Mouse (Mus musculus) heart, embryonic 10.5 days (tissue): Measurements from ENCODE around the gene Camk2n2. TPM values are rescaled to one million over a fixed set of nuclear protein-coding genes. Genes with fewer than 3 reads are reported as not detected.
A peak's percentile ranks its signal among the peaks of the same experiment; 100 is the strongest.
"Not testable (repeated sequence)": the region's sequence is repeated elsewhere in the genome, so short reads cannot be mapped to it uniquely, and the experiment has no call there.

Experiments used
- DNase-seq: peaks from one replicate; pipeline ENCODE4 v3.0.0-alpha.2; 2017; ENCODE audit warnings: low spot score
- H3K27ac ChIP-seq: fragments of 300-500 bp; sonication (generic); 2 replicates; pipeline ENCODE4 v1.5.1; 2016; ENCODE audit warnings: mild to moderate bottlenecking
- H3K27me3 ChIP-seq: fragments of 300-500 bp; sonication (generic); 2 replicates; pipeline ENCODE4 v1.6.1; 2016; ENCODE audit warnings: mild to moderate bottlenecking; ENCODE audit not compliant: poor library complexity, insufficient read depth, severe bottlenecking
- H3K36me3 ChIP-seq: fragments of 300-500 bp; sonication (generic); 2 replicates; pipeline ENCODE4 v1.6.1; 2016; ENCODE audit warnings: mild to moderate bottlenecking, moderate library complexity
- H3K4me1 ChIP-seq: fragments of 300-500 bp; sonication (generic); 2 replicates; pipeline ENCODE4 v1.6.1; 2016; ENCODE audit warnings: mild to moderate bottlenecking
- H3K4me3 ChIP-seq: fragments of 300-500 bp; sonication (generic); 2 replicates; pipeline ENCODE4 v1.5.1; 2016; ENCODE audit warnings: mild to moderate bottlenecking, moderate library complexity
- H3K9me3 ChIP-seq: fragments of 300-500 bp; sonication (generic); 2 replicates; pipeline ENCODE4 v1.6.1; 2016; ENCODE audit warnings: mild to moderate bottlenecking, moderate library complexity
- WGBS: fragments of 180-500 bp; shearing (Covaris S2); methylation state at CpG from one replicate; pipeline ENCODE4 v1.1.7; 2016; 5-methylcytosine and 5-hydroxymethylcytosine counted together
- polyA plus RNA-seq: library from polyadenylated mRNA; unstranded; fragments of >200 nt; fragmentation: Nextera tagmentation; extraction: Ambion mirVana; gene quantifications from 2 replicates; pipeline ENCODE4 v1.2.1, GENCODE M21; 2016

Camk2n2 gene
- 0.54 and 0.83 TPM in 2 replicates for polyA plus RNA-seq

- no peak for DNase-seq
- Histone ChIP-seq H3K4me3 (peak within 1 kb of the TSS; percentile 77), H3K36me3 (0 out of 2 replicates have a peak, but pooled peaks cover 5% of the 10 kb centered on the region), H3K27me3 (peaks cover 59% of the 10 kb centered on the region), H3K27ac (peak within 1 kb of the TSS; percentile 84), H3K9me3 (no peaks in the 10 kb centered on the region), H3K4me1 (peaks cover 36% of the 10 kb centered on the region)
- under 1% methylated on average over 92 of the region's 92 CpGs for WGBS
Observed at GRCm38 (mm10) chr16:20621191-20621990, at the start of gene Camk2n2. Gene Camk2n2 (minus strand): TSS chr16:20621287.

- H3K4me1 ChIP-seq: peaks cover 17% of the 10 kb centered on the region
- no peak overlapping the region for H3K4me3 ChIP-seq
- H3K36me3 ChIP-seq: peaks cover 16% of the 10 kb centered on the region
- H3K27ac ChIP-seq: no peak overlapping the region
- H3K9me3 ChIP-seq: no peaks in the 10 kb centered on the region
- WGBS: 90% methylated on average over 3 of the region's 3 CpGs
- H3K27me3 ChIP-seq: no peaks in the 10 kb centered on the region
- DNase-seq: no peak
Observed at GRCm38 (mm10) chr16:20670291-20670690, 49.2 kb upstream of the Camk2n2 start.

GRCm38 (mm10) chr16:20668013-20668412, 46.9 kb upstream of the Camk2n2 start, which contains the start of gene Eif4g1:
Gene Eif4g1 (plus strand): TSS chr16:20668313.
- not testable (repeated sequence) for H3K4me3 ChIP-seq, H3K9me3 ChIP-seq, H3K27me3 ChIP-seq, DNase-seq, H3K27ac ChIP-seq, H3K4me1 ChIP-seq
- peaks cover 18% of the 10 kb centered on the region for H3K36me3 ChIP-seq
- 90% methylated on average over 5 of the region's 6 CpGs for WGBS

- Histone ChIP-seq H3K9me3 (no peaks in the 10 kb centered on the region), H3K4me3 (no peak overlapping the region), H3K4me1 (peaks cover 5% of the 10 kb centered on the region), H3K27ac (no peak overlapping the region), H3K36me3 (peaks cover 86% of the 10 kb centered on the region), H3K27me3 (no peaks in the 10 kb centered on the region)
- 86% methylated on average over 4 of the region's 4 CpGs for WGBS
- no peak for DNase-seq
Observed at GRCm38 (mm10) chr16:20657661-20658060, 36.6 kb upstream of the Camk2n2 start.

- Histone ChIP-seq H3K36me3 (peaks cover 43% of the 10 kb centered on the region), H3K4me3 (no peak overlapping the region)
- DNase-seq: no peak
Observed at GRCm38 (mm10) chr16:20653315-20653714, 32.2 kb upstream of the Camk2n2 start.

GRCm38 (mm10) chr16:20651947-20652310, 30.8 kb upstream of the Camk2n2 start:
- peaks cover 12% of the 10 kb centered on the region for H3K4me1 ChIP-seq
- no peaks in the 10 kb centered on the region for H3K9me3 ChIP-seq
- DNase-seq: no peak
- H3K27me3 ChIP-seq: no peaks in the 10 kb centered on the region
- H3K27ac ChIP-seq: peak overlapping the region; percentile 89
- WGBS: 9% methylated on average over 12 of the region's 12 CpGs
- peak overlapping the region; percentile 93 for H3K4me3 ChIP-seq
- H3K36me3 ChIP-seq: peaks cover 29% of the 10 kb centered on the region

More at GRCm38 (mm10) chr16:20653315-20653714, 32.2 kb upstream of the Camk2n2 start:
- Histone ChIP-seq H3K27me3 (no peaks in the 10 kb centered on the region), H3K9me3 (no peaks in the 10 kb centered on the region), H3K4me1 (peaks cover 12% of the 10 kb centered on the region), H3K27ac (no peak overlapping the region)
- WGBS: 63% methylated on average over 2 of the region's 2 CpGs

GRCm38 (mm10) chr16:20651076-20651946, 30.2 kb upstream of the Camk2n2 start, which contains the start of gene Psmd2:
Gene Psmd2 (plus strand): TSS chr16:20651652.
- H3K27ac ChIP-seq: peak within 1 kb of the TSS; percentile 89
- peak; percentile 97 for DNase-seq
- H3K27me3 ChIP-seq: no peaks in the 10 kb centered on the region
- H3K4me1 ChIP-seq: peaks cover 12% of the 10 kb centered on the region
- H3K4me3 ChIP-seq: peak within 1 kb of the TSS; percentile 93
- WGBS: 2% methylated on average over 46 of the region's 46 CpGs
- H3K9me3 ChIP-seq: no peaks in the 10 kb centered on the region
- peaks cover 23% of the 10 kb centered on the region for H3K36me3 ChIP-seq

GRCm38 (mm10) chr16:20643911-20644310, 22.8 kb upstream of the Camk2n2 start:
- Histone ChIP-seq H3K9me3 (no peaks in the 10 kb centered on the region), H3K4me1 (no peaks in the 10 kb centered on the region), H3K4me3 (no peak overlapping the region), H3K27ac (no peak overlapping the region), H3K27me3 (0 out of 2 replicates have a peak, but pooled peaks cover 9% of the 10 kb centered on the region), H3K36me3 (no peaks in the 10 kb centered on the region)
- WGBS: 81% methylated on average over 7 of the region's 7 CpGs
- no peak for DNase-seq

GRCm38 (mm10) chr16:20642161-20642560, 21.1 kb upstream of the Camk2n2 start:
- Histone ChIP-seq H3K27me3 (0 out of 2 replicates have a peak, but pooled peaks cover 9% of the 10 kb centered on the region), H3K9me3 (no peaks in the 10 kb centered on the region), H3K36me3 (no peaks in the 10 kb centered on the region), H3K4me3 (no peak overlapping the region), H3K4me1 (no peaks in the 10 kb centered on the region), H3K27ac (no peak overlapping the region)
- DNase-seq: no peak
- WGBS: 5% methylated on average over 8 of the region's 8 CpGs

GRCm38 (mm10) chr16:20638367-20638766, 17.3 kb upstream of the Camk2n2 start:
- DNase-seq: no peak
- H3K4me1 ChIP-seq: no peaks in the 10 kb centered on the region

GRCm38 (mm10) chr16:20637410-20637809, 16.3 kb upstream of the Camk2n2 start:
- H3K27ac ChIP-seq: no peak overlapping the region
- H3K4me1 ChIP-seq: no peaks in the 10 kb centered on the region
- WGBS: 80% methylated on average over 8 of the region's 8 CpGs
- H3K4me3 ChIP-seq: no peak overlapping the region
- no peaks in the 10 kb centered on the region for H3K36me3 ChIP-seq
- no peaks in the 10 kb centered on the region for H3K27me3 ChIP-seq
- DNase-seq: no peak
- no peaks in the 10 kb centered on the region for H3K9me3 ChIP-seq

More at GRCm38 (mm10) chr16:20638367-20638766, 17.3 kb upstream of the Camk2n2 start:
- Histone ChIP-seq H3K9me3 (no peaks in the 10 kb centered on the region), H3K27me3 (no peaks in the 10 kb centered on the region), H3K27ac (no peak overlapping the region), H3K4me3 (no peak overlapping the region), H3K36me3 (no peaks in the 10 kb centered on the region)
- WGBS: 83% methylated on average over 8 of the region's 8 CpGs

- no peaks in the 10 kb centered on the region for H3K36me3 ChIP-seq
- peaks cover 32% of the 10 kb centered on the region for H3K27me3 ChIP-seq
- H3K9me3 ChIP-seq: no peaks in the 10 kb centered on the region
- no peak for DNase-seq
- H3K4me1 ChIP-seq: peaks cover 10% of the 10 kb centered on the region; the same call in 1 of the 2 replicates
- peak within 1 kb of the TSS; percentile 73 for H3K4me3 ChIP-seq
- H3K27ac ChIP-seq: peak within 1 kb of the TSS; percentile 80
- WGBS: 7% methylated on average over 53 of the region's 54 CpGs
Observed at GRCm38 (mm10) chr16:20629731-20630634, 8.9 kb upstream of the Camk2n2 start, which contains the start of gene Ece2. Gene Ece2 (plus strand): TSS chr16:20629828.
